Mouse (Mus musculus) liver, embryonic 15.5 days (tissue): ENCODE measurements around the gene Ankdd1a. TPM values are rescaled to one million over a fixed set of nuclear protein-coding genes. Genes with fewer than 3 reads are reported as not detected.

ENCODE experiments used
- ATAC-seq: fragments of 200-750 bp; cut with Nextera tagmentation; 2 replicates; pipeline ENCODE4 v1.8.0; 2017; ENCODE audit warnings: moderate number of reproducible peaks, mild to moderate bottlenecking, moderate library complexity; ENCODE audit not compliant: insufficient read depth
- H3K27ac ChIP-seq: fragments of 300-500 bp; sonication (generic); replicated peaks from 2 replicates; pipeline ENCODE4 v1.5.1; 2015; ENCODE audit warnings: mild to moderate bottlenecking, inconsistent platforms
- H3K27me3 ChIP-seq: fragments of 300-500 bp; sonication (generic); 2 replicates; pipeline ENCODE4 v1.6.1; 2015; ENCODE audit warnings: mild to moderate bottlenecking, inconsistent platforms
- H3K36me3 ChIP-seq: fragments of 300-500 bp; sonication (generic); replicated peaks from 2 replicates; pipeline ENCODE4 v1.6.1; 2015; ENCODE audit warnings: moderate library complexity, mild to moderate bottlenecking, inconsistent platforms
- H3K4me1 ChIP-seq: fragments of 300-500 bp; sonication (generic); replicated peaks from 2 replicates; pipeline ENCODE4 v1.6.1; 2015; ENCODE audit warnings: inconsistent platforms
- H3K4me2 ChIP-seq: fragments of 300-500 bp; sonication (generic); 2 replicates; pipeline ENCODE4 v1.6.1; 2015; ENCODE audit warnings: moderate library complexity, mild to moderate bottlenecking, inconsistent platforms
- H3K4me3 ChIP-seq: fragments of 300-500 bp; sonication (generic); replicated peaks from 2 replicates; pipeline ENCODE4 v1.5.1; 2015; ENCODE audit warnings: mild to moderate bottlenecking, inconsistent platforms
- H3K9ac ChIP-seq: fragments of 300-500 bp; sonication (generic); 2 replicates; pipeline ENCODE4 v1.6.1; 2015; ENCODE audit warnings: moderate library complexity, mild to moderate bottlenecking, inconsistent platforms
- H3K9me3 ChIP-seq: fragments of 300-500 bp; sonication (generic); replicated peaks from 2 replicates; pipeline ENCODE4 v1.6.1; 2016; ENCODE audit warnings: inconsistent platforms
- WGBS: fragments of 180-500 bp; shearing (Covaris S2); methylation state at CpG from one replicate; pipeline ENCODE4 v1.1.7; 2015; ENCODE audit warnings: mixed read lengths; ENCODE audit not compliant: insufficient replicate concordance; 5-methylcytosine and 5-hydroxymethylcytosine counted together
- polyA plus RNA-seq: library from polyadenylated mRNA; unstranded; fragments of >200 nt; fragmentation: Nextera tagmentation; extraction: Ambion mirVana; gene quantifications from 2 replicates; pipeline ENCODE4 v1.2.1, GENCODE M21; 2015

Gene Ankdd1a
- polyA plus RNA-seq, 1 experiment from 2014 or later = not detected

DNA sequence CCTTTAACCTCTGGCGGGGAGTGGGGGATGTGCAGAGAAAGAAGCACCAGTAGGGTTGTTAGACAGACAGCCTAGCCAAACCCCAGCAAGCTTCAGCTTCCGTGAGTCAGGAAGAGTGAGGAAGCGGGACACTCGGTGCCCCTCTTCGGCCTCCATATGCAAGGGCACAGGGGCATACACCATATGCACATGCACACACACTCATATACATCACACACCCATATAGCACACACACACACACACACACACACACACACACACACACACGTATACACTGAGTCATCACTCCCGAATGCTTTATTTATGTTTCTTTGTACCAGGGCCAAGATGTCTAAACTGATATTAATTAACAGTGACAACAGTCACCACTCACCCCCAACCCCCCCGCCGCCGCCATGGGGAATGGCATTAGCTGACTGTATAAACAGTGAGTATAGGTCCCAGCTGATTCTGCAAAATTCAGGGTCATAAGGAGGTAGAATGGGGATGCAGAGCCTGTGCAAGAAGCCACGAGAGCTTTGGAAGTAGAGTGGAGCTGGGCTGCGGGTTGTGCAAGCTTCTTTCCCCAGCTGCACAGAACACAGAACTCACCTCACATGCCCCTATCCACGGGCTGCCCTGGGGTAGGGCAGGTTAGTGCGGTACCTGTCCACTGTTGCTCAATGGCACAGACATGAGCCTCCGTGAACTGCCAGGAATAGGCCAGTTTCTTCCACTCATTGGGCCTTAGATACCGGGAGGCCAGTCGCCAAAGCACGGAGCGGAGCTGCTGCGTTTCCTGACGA lies 17.1 kb downstream of the Ankdd1a start:
- no peak overlapping the region for H3K4me3 ChIP-seq
- H3K27me3 ChIP-seq = peaks cover 4% of the 10 kb centered on the region; the same call in 1 of the 2 replicates
- no peaks in the 10 kb centered on the region for H3K4me1 ChIP-seq
- H3K4me2 ChIP-seq = no peak overlapping the region
- no peak for ATAC-seq
- no peak overlapping the region for H3K27ac ChIP-seq
- no peak overlapping the region for H3K9ac ChIP-seq
- H3K9me3 ChIP-seq = no peaks in the 10 kb centered on the region
- 74% methylated on average over 21 of the region's 21 CpGs for WGBS
- H3K36me3 ChIP-seq = no peaks in the 10 kb centered on the region

DNA sequence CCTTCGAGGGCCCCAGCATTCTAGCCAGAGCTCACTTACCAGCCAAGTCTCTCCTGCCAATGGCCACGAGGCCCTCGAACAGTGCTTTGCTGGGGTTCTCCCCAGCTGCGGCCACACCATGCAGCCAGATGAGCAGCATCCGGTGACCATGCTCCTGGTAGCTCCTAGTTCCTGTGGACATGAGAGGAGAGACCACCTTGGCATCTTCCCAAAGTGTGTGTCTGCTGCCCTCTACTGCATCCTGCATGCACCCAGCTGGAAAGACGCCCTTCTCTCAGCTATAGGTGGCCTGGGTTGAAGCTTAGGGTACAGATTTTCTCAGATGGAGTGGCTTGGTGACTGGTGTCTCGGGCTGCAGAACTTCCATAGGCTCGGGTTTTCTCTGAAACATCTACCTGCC lies 17.8 kb downstream of the Ankdd1a start:
- H3K9me3 ChIP-seq = no peaks in the 10 kb centered on the region
- no peak for ATAC-seq
- no peaks in the 10 kb centered on the region for H3K36me3 ChIP-seq
- H3K4me1 ChIP-seq = no peaks in the 10 kb centered on the region
- no peak overlapping the region for H3K4me3 ChIP-seq
- no peak overlapping the region for H3K9ac ChIP-seq
- H3K27me3 ChIP-seq = 0 out of 2 replicates have a peak, but pooled peaks cover 1% of the 10 kb centered on the region
- no peak overlapping the region for H3K27ac ChIP-seq
- H3K4me2 ChIP-seq = no peak overlapping the region
- WGBS = 44% methylated on average over 8 of the region's 8 CpGs

DNA sequence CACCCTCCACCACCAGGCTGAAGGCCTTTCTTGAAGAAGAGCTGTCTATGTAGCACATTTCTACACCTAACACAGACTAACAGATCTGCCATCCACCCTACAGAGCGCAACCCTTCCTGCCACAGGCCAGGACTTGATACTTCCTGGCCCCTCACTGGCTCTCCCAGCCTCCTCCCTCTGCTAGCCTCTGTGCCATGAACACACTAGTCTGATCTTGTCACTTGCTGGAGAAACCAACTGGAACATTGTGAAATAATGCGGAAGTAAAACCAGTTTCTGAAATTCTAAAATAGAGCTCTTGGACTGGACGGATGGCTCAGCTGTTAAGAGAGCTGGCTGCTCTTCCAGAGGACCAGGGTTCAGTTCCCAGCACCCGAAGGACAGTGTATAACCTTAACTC lies 27.1 kb downstream of the Ankdd1a start:
- Histone ChIP-seq H3K9me3 (no peaks in the 10 kb centered on the region), H3K9ac (no peak overlapping the region), H3K27me3 (0 out of 2 replicates have a peak, but pooled peaks cover 3% of the 10 kb centered on the region), H3K4me3 (no peak overlapping the region), H3K4me1 (no peaks in the 10 kb centered on the region), H3K36me3 (no peaks in the 10 kb centered on the region), H3K27ac (no peak overlapping the region), H3K4me2 (no peak overlapping the region)
- WGBS = 66% methylated on average over 4 of the region's 4 CpGs
- no peak for ATAC-seq

DNA sequence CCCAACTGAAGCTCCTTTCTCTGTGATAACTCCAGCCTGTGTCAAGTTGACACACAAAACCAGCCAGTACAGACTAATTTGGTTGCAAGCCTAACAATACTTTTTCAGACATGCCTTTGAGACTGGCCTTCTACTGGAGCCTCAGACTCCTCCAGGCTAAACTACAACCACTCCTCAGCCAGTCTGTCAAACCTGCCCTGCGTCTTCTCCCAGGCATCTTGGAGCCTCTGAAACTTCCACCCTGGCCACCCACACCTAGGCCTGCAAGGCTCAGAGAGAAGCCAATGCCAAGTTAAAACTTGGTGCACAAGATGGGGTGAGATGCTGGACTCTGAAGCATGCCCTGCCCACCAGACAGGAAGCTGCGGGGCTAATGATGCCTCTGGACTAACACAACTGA lies 27.6 kb downstream of the Ankdd1a start:
- Histone ChIP-seq H3K4me1 (no peaks in the 10 kb centered on the region), H3K27ac (no peak overlapping the region), H3K27me3 (0 out of 2 replicates have a peak, but pooled peaks cover 3% of the 10 kb centered on the region), H3K9ac (no peak overlapping the region), H3K4me2 (no peak overlapping the region), H3K4me3 (no peak overlapping the region), H3K9me3 (no peaks in the 10 kb centered on the region), H3K36me3 (0 out of 2 replicates have a peak, but pooled peaks cover 4% of the 10 kb centered on the region)
- 64% methylated on average over 2 of the region's 2 CpGs for WGBS
- ATAC-seq = no peak

DNA sequence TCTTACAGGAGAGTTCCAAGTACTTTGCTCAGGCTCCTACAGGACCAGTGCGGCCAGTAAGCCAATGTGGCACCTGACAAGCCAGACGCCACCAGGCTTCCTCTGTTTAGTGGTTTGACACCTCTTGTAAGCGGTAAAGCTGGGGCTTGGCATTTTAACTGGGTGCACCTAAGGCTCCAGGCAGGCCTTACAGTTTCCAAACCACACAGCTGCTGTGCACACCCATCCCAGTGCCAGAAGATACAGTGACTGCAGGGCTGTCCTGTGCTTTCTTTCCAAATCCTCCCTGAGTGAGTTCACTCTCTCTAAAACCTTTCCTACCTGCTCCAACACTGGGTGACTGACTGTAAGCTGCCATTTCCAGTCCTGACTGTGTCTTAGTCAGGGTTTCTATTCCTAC lies 28.5 kb downstream of the Ankdd1a start:
- Histone ChIP-seq H3K9me3 (no peaks in the 10 kb centered on the region), H3K36me3 (0 out of 2 replicates have a peak, but pooled peaks cover 10% of the 10 kb centered on the region), H3K4me2 (no peak overlapping the region), H3K9ac (no peak overlapping the region), H3K27me3 (no peaks in the 10 kb centered on the region), H3K27ac (no peak overlapping the region), H3K4me3 (no peak overlapping the region), H3K4me1 (no peaks in the 10 kb centered on the region)
- no peak for ATAC-seq
- 60% methylated on average over 3 of the region's 3 CpGs for WGBS

DNA sequence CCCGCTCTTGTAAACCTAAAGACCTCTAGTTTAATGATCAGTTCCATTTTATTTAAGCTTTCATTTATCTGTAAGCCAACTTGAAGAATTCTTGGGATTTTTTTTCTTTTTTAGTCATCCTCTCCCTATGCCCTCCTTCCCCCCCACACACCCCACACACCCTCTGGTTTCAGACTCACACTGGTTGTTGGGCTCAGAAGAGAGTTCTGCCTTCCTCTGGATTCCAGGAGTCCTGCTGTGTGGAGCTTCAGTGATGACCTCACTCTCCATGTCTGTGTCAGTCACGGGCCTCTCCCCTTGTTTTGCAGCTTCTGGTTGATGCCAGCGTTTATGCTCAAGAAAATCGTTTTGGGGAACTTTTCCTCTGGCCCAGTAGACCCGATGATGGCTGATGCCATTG lies 39.9 kb downstream of the Ankdd1a start:
- H3K4me2 ChIP-seq = no peak overlapping the region
- H3K27me3 ChIP-seq = no peaks in the 10 kb centered on the region
- H3K9ac ChIP-seq = no peak overlapping the region
- no peaks in the 10 kb centered on the region for H3K4me1 ChIP-seq
- ATAC-seq = no peak
- peaks cover 40% of the 10 kb centered on the region for H3K36me3 ChIP-seq
- no peak overlapping the region for H3K4me3 ChIP-seq
- WGBS = 69% methylated on average over 5 of the region's 5 CpGs
- H3K27ac ChIP-seq = no peak overlapping the region
- H3K9me3 ChIP-seq = no peaks in the 10 kb centered on the region

DNA sequence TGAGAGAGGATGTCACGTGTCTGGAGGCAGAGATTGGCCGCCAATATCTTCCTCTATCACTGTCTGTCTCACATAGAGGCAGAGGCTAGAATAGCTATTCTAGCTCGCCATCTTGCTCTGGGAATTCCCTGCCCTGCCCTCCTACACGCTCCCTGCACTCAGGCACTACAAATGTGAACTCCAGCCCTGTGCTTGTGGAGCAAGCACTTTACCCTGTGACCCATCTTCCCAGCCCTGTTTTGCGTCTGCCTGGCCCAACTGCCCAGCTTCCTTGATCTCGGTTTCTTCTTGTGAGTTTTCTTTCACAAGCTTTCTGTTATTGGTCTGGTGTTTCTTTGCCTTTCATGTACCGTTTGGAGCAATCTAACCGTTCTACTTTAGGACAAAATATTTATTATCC lies 40.8 kb downstream of the Ankdd1a start:
- no peak for ATAC-seq
- Histone ChIP-seq H3K27ac (no peak overlapping the region), H3K4me2 (no peak overlapping the region), H3K4me3 (no peak overlapping the region), H3K9ac (no peak overlapping the region), H3K27me3 (no peaks in the 10 kb centered on the region), H3K4me1 (no peaks in the 10 kb centered on the region), H3K36me3 (peaks cover 31% of the 10 kb centered on the region), H3K9me3 (no peaks in the 10 kb centered on the region)
- WGBS = 70% methylated on average over 8 of the region's 8 CpGs

DNA sequence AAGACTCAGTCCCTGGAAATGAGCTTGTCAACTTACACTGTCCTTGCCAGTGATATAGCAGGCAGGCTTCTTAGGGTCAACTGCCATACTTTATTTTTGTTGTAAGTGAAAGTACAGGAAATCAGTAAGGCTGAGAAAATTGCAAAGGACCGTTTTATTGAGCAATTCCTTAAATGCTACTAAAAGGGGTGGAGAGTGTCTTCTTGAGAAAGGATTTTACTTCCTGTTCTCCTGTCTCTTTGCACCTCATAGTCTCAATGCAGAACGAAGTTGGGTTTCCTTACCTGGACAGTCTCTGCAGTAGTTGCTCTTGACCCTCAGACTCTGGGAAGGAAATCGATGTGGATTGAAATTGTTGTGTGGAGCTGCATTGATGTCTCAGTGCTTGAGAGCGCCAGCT lies 47.2 kb downstream of the Ankdd1a start:
- WGBS = 67% methylated on average over 4 of the region's 4 CpGs
- Histone ChIP-seq H3K9me3 (no peaks in the 10 kb centered on the region), H3K36me3 (peaks cover 18% of the 10 kb centered on the region; the same call in 1 of the 2 replicates), H3K4me2 (no peak overlapping the region), H3K27me3 (no peaks in the 10 kb centered on the region), H3K9ac (no peak overlapping the region), H3K4me1 (0 out of 2 replicates have a peak, but pooled peaks cover 3% of the 10 kb centered on the region), H3K4me3 (no peak overlapping the region), H3K27ac (no peak overlapping the region)
- ATAC-seq = no peak

DNA sequence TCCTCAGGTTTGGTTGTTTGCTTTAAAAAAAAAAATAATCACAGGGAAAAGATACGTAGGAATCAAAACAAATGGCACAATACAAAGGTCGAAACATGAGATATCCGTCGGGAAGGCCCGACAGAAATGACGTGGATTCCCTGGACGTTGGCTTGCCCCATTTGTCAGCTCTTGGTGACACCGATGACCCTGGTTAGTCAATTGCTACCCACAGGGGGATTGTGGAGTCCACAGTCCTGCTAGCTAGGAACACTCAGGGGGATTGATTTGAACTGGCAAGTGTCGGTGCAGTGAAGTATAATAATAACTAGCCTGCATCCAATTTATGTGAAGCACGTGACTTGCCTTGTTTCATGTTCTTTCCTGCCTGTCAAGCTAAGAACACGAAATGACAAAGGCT lies 52.3 kb downstream of the Ankdd1a start:
- no peak for ATAC-seq
- Histone ChIP-seq H3K36me3 (peaks cover 21% of the 10 kb centered on the region; the same call in 1 of the 2 replicates), H3K9me3 (no peaks in the 10 kb centered on the region), H3K4me3 (no peak overlapping the region), H3K4me1 (peaks cover 16% of the 10 kb centered on the region), H3K27ac (no peak overlapping the region), H3K9ac (no peak overlapping the region), H3K4me2 (no peak overlapping the region), H3K27me3 (no peaks in the 10 kb centered on the region)
- WGBS = 65% methylated on average over 11 of the region's 11 CpGs

DNA sequence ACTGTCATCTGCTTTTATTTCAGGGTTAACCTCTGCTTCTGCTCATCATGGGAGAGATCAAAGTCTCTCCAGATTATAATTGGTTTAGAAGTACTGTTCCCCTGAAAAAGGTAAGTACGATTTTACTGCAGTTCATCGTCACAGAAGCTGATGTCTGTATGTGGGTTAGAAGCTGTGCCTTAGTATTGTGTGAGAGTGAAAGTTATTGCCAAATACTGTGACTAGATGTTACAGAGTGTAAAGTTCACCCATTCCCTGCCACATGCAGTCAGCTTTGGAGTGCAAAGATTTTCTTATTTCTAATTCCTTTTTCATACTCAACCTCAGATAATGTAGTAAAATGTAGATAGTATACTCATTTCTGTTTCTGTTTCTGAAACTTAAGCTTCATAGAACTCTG lies 54.8 kb downstream of the Ankdd1a start:
- Histone ChIP-seq H3K27ac (no peak overlapping the region), H3K27me3 (no peaks in the 10 kb centered on the region), H3K4me1 (peaks cover 39% of the 10 kb centered on the region), H3K9me3 (no peaks in the 10 kb centered on the region), H3K4me3 (no peak overlapping the region), H3K36me3 (peaks cover 14% of the 10 kb centered on the region; the same call in 1 of the 2 replicates), H3K4me2 (no peak overlapping the region), H3K9ac (no peak overlapping the region)
- 69% methylated on average over 2 of the region's 2 CpGs for WGBS
- ATAC-seq = no peak

DNA sequence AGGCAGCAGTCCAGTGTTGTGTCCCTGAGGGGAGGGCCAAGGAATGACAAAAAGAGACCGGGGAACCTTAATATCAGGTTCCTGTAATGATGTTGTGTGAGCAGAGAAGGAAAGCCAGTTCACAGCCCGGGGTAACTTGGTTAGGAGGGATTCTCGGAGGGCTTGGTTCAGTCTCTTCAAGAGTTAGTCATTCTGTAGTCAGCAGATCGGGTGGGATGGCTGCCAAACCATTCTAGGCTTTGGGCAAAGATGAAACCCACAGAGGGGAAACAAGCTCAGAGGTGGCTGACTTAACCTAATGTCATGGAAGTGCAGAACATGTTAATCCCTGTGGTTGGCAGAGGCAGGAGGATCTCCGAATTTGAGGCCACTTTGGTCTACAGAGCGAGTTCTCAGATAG lies 55.8 kb downstream of the Ankdd1a start:
- Histone ChIP-seq H3K9me3 (no peaks in the 10 kb centered on the region), H3K36me3 (peaks cover 6% of the 10 kb centered on the region; the same call in 1 of the 2 replicates), H3K27ac (no peak overlapping the region), H3K27me3 (no peaks in the 10 kb centered on the region), H3K9ac (no peak overlapping the region), H3K4me3 (no peak overlapping the region), H3K4me1 (peaks cover 40% of the 10 kb centered on the region), H3K4me2 (no peak overlapping the region)
- WGBS = 69% methylated on average over 6 of the region's 6 CpGs
- no peak for ATAC-seq
